Mouse (Mus musculus) cerebellum, adult 11 months (tissue): ENCODE measurements around the gene Dusp14.

ENCODE experiments used
- DNase-seq: peaks from one replicate; pipeline ENCODE4 v3.0.0; 2022

Gene Dusp14

DNA sequence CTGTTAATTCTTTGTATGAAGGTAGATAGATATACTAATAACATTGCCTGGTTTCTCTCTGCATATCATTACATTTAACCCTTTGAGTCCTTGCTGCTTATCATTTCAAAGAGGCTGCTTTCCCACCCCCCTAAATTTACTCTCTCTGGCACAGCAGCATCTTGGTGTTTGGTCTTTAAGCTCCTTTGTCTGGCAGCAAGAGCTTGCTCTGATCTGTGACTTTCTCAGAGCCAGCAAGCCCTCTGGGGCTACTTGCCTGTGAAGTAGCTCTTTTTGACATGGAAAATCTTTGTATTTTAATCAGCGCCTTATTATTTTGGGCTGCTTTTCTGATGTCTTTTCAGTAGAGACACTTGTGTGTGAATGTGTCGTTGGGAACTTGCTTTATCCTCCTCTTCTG lies 57.5 kb downstream of the Dusp14 start:
- DNase-seq: no peak

DNA sequence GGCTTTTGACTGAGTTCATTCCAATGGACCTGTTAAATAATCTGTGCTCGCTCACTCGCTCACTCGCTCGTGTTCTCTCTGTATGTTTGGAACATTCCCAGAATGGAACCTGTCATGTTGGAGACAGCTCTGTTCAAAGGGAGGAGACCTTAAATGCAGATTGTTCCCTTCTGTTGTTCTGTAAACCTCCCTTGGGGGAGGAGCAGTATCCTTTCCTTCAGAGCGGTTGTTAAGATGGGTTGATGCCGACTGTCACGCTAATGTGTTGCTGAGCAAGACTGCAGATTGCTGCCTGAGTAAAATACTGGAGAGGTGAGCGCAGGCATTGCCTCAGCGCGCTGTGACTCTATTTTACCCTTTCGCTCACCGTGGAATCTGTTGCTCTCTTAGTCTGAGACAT lies 58.0 kb downstream of the Dusp14 start:
- no peak for DNase-seq

DNA sequence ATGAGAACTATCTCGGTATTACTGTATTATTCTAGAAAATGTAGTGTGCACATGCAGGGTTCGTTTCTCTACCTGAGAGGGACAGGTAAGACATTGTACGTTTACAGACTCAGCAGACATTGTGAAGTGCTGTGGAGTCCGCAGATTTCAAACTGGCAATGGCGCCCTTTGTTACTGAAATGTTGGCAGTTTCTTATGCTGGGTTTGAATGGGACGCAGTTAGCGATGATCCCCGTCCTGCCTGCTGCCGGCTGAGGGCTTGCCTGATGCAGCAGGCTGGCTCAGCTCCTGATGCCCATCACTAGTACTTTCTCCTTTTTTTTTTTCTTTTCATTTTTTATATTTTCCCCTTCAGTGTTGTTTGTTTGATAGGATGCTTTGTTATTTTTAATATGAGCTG lies 58.6 kb downstream of the Dusp14 start:
- no peak for DNase-seq

DNA sequence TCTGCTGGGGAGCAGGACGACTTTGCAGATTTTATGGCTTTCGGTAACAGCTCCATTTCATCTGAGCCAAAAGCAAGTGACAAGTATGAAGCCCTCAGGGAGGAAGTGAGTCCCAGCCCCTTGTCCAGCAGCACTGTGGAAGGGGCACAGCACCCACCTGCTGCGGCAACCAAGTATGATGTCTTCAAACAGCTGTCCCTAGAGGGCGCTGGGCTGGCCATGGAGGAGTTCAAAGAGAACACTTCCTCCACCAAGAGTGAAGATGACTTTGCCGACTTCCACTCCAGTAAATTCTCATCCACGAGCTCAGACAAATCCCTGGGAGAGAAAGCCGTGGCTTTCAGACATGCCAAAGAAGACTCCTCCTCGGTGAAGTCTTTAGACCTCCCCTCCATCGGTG lies 60.1 kb downstream of the Dusp14 start:
- DNase-seq: no peak

- no peak for DNase-seq
These were observed 65.1 kb downstream of the Dusp14 start for GRCm38 (mm10) chr11:84003986-84004385.

GRCm38 (mm10) chr11:84001257-84001656 lies 67.8 kb downstream of the Dusp14 start:
- DNase-seq: no peak

DNA sequence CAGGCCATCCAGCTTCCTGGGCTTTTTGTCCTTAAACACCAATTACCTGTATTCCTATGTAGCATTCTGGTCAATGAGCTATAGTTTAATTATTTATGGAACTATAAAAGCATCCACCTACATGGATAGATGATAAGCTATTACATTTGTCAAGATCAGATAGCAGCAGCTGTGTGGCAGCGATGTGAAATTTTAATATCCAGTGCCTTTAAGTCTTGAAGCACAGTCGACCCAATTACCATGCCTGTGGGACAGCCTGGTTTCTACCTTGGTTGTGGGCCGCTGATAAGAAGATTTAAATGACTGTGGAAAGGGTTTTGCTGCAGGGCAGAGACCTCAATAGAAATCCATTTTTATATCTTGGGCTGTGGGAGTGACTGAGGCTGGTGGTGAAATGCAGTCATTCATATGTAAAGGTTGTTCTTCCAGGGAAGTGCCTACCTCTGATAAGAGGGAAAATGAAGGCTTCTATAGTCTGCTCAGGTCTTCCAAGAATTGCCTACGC lies 69.6 kb downstream of the Dusp14 start:
- DNase-seq: no peak

GRCm38 (mm10) chr11:83998993-83999392 lies 70.1 kb downstream of the Dusp14 start:
- DNase-seq: no peak
